In the genomic region with DNA sequence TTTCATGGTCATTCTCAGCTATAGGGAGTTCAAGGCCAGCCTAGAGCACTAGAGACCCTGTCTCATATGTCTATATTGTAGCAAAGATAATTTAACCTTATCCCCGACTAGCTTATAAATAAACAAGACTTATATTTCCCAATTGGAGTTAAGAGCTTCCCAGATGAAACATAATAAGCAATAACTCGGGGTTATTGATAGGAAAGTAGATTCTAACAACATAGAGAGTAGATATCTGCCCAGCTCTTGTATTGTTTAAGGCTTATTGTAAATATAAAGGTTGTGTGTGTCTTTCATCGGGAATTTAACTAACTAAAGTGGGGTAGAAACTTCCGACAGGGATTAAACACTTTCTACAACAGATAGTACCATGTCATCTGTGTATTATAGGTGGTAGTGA, we compare ENCODE assay signal across 12 mouse cellular contexts. TPM values are rescaled to one million over a fixed set of nuclear protein-coding genes. Genes with fewer than 3 reads are reported as not detected.
"Had no signal": no experiment of that assay in that cellular context is flagged by ENCODE, and none has a peak within 500 bp of the region (broad histone marks: within the 10 kb centered on the region; RNA-seq: fewer than 3 reads in every experiment).

No protein-coding gene starts in this region.

- H3K4me3 ChIP-seq: kidney, embryonic 15.5 days; liver, embryonic 15.5 days; midbrain, embryonic 15.5 days had no signal

- ATAC-seq: inflammation-experienced regulatory T-cells, adult 6 months; midbrain, embryonic 15.5 days had no signal

- H3K9ac ChIP-seq: kidney, embryonic 15.5 days; limb, embryonic 12.5 days; liver, embryonic 15.5 days; midbrain, embryonic 15.5 days had no signal

- H3K9me3 ChIP-seq: kidney, embryonic 15.5 days; limb, embryonic 12.5 days; liver, embryonic 15.5 days; midbrain, embryonic 15.5 days had no signal

- H3K36me3 ChIP-seq: kidney, embryonic 15.5 days; limb, embryonic 12.5 days; liver, embryonic 15.5 days; midbrain, embryonic 15.5 days had no signal

- DNase-seq: kidney, adult 11 months; kidney, postnatal 14 days; lung, postnatal 36 days; right cerebral cortex, adult 18-20 months; right cerebral cortex, postnatal 25 days; thymus, postnatal 4 days had no signal

- H3K4me2 ChIP-seq: liver, embryonic 15.5 days had no signal

- H3K27ac ChIP-seq: kidney, embryonic 15.5 days; limb, embryonic 12.5 days; liver, embryonic 15.5 days; midbrain, embryonic 15.5 days had no signal

- H3K4me1 ChIP-seq: liver, embryonic 15.5 days had no signal

RNA-seq across cellular contexts. Expression of a gene that starts 1.5 kb away (rescaled TPM):
- total RNA-seq: megakaryocyte progenitor cell, adult 5-6 weeks had no signal
